Mouse (Mus musculus) hindbrain, embryonic 12.5 days (tissue): ENCODE data around the gene Megf11. TPM values are rescaled to one million over a fixed set of nuclear protein-coding genes. Genes with fewer than 3 reads are reported as not detected.
A peak's percentile ranks its signal among the peaks of the same experiment; 100 is the strongest.

Experiments used
- ATAC-seq: fragments of 200-750 bp; cut with Nextera tagmentation; 2 replicates; pipeline ENCODE4 v1.8.0; 2017; ENCODE audit warnings: moderate TSS enrichment; ENCODE audit not compliant: low FRiP score
- H3K27ac ChIP-seq: fragments of 300-500 bp; sonication (generic); 2 replicates; pipeline ENCODE4 v1.5.1; 2016; ENCODE audit warnings: mild to moderate bottlenecking
- H3K27me3 ChIP-seq: fragments of 300-500 bp; sonication (generic); 2 replicates; pipeline ENCODE4 v1.6.1; 2016; ENCODE audit warnings: mild to moderate bottlenecking
- H3K36me3 ChIP-seq: fragments of 300-500 bp; sonication (generic); 2 replicates; pipeline ENCODE4 v1.6.1; 2016; ENCODE audit warnings: mild to moderate bottlenecking
- H3K4me1 ChIP-seq: fragments of 300-500 bp; sonication (generic); 2 replicates; pipeline ENCODE4 v1.6.1; 2016
- H3K4me2 ChIP-seq: fragments of 300-500 bp; sonication (generic); replicated peaks from 2 replicates; pipeline ENCODE4 v1.6.1; 2016; ENCODE audit warnings: mild to moderate bottlenecking
- H3K4me3 ChIP-seq: fragments of 300-500 bp; sonication (generic); 2 replicates; pipeline ENCODE4 v1.5.1; 2016; ENCODE audit warnings: mild to moderate bottlenecking
- H3K9ac ChIP-seq: fragments of 300-500 bp; sonication (generic); 2 replicates; pipeline ENCODE4 v1.6.1; 2016; ENCODE audit warnings: mild to moderate bottlenecking, moderate library complexity
- H3K9me3 ChIP-seq: fragments of 300-500 bp; sonication (generic); replicated peaks from 2 replicates; pipeline ENCODE4 v1.6.1; 2016; ENCODE audit warnings: mild to moderate bottlenecking
- WGBS: fragments of 180-500 bp; shearing (Covaris S2); methylation state at CpG from one replicate; pipeline ENCODE4 v1.1.7; 2016; 5-methylcytosine and 5-hydroxymethylcytosine counted together
- polyA plus RNA-seq: library from polyadenylated mRNA; unstranded; fragments of >200 nt; fragmentation: Nextera tagmentation; extraction: Ambion mirVana; gene quantifications from 2 replicates; pipeline ENCODE4 v1.2.1, GENCODE M21; 2016

Gene Megf11
- polyA plus RNA-seq, 1 experiment from 2014 or later, result 8.0 TPM

GRCm38 (mm10) chr9:64361231-64361950 is 24.0 kb upstream of the Megf11 start:
- WGBS, result 90% methylated on average over 9 of the region's 9 CpGs
- no peak overlapping the region for H3K4me2 ChIP-seq
- H3K36me3 ChIP-seq, result no peaks in the 10 kb centered on the region
- H3K9me3 ChIP-seq, result no peaks in the 10 kb centered on the region
- H3K4me1 ChIP-seq, result no peaks in the 10 kb centered on the region; the same call in 1 of the 2 replicates
- H3K27me3 ChIP-seq, result no peaks in the 10 kb centered on the region
- no peak for ATAC-seq
- no peak overlapping the region for H3K4me3 ChIP-seq
- H3K9ac ChIP-seq, result no peak overlapping the region
- no peak overlapping the region for H3K27ac ChIP-seq

DNA sequence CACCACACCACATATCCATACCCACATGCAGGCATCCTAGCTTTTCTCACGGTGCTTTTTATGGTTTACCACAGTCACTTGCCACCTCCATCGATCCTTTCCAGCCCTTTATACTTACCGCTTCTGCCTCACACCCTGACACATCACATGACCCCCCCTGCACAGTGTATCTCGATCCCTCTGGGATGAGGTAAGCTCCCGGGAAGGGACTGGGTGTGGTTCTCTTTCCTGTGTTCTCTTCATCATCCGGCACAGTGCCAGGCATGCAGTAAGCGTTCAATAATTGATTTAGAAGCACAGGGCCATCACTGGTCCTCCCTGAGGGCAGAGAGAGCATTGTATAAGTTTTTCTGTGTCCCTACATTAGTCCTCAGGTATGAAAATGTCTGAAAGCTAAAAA is 15.6 kb upstream of the Megf11 start:
- no peak overlapping the region for H3K4me3 ChIP-seq
- no peaks in the 10 kb centered on the region for H3K36me3 ChIP-seq
- no peak overlapping the region for H3K4me2 ChIP-seq
- no peak overlapping the region for H3K27ac ChIP-seq
- no peak for ATAC-seq
- H3K4me1 ChIP-seq, result peaks cover 6% of the 10 kb centered on the region
- 69% methylated on average over 7 of the region's 7 CpGs for WGBS
- no peak overlapping the region for H3K9ac ChIP-seq
- no peaks in the 10 kb centered on the region for H3K9me3 ChIP-seq
- H3K27me3 ChIP-seq, result no peaks in the 10 kb centered on the region

GRCm38 (mm10) chr9:64371305-64371819 is 14.1 kb upstream of the Megf11 start:
- Histone ChIP-seq H3K4me3 (no peak overlapping the region), H3K36me3 (no peaks in the 10 kb centered on the region), H3K27ac (peak overlapping the region; percentile 60), H3K4me1 (peaks cover 6% of the 10 kb centered on the region), H3K27me3 (no peaks in the 10 kb centered on the region), H3K9ac (no peak overlapping the region), H3K9me3 (no peaks in the 10 kb centered on the region), H3K4me2 (no peak overlapping the region)
- peak; percentile 73 for ATAC-seq
- 38% methylated on average over 11 of the region's 11 CpGs for WGBS

DNA sequence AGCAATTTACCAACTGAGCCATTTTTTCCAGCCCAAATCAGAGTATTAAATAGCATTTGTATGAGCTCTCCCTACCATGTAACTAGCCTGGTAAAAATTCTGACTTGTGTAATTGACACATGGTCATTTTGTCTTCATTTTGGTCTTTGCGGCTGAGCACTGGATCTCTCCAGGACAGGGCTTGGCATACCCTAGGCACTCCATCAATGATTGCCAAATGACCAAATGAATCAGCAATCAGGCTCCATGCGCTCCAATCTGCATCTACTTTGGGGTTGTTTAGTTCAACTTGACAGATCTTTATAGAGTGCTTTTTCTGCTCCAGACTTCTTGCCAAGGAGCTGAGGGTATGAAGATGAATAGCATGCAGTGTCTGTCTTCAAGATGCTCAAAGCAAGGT is 9.0 kb upstream of the Megf11 start:
- no peak for ATAC-seq
- Histone ChIP-seq H3K27ac (no peak overlapping the region), H3K9ac (no peak overlapping the region), H3K4me2 (no peak overlapping the region), H3K9me3 (no peaks in the 10 kb centered on the region), H3K36me3 (no peaks in the 10 kb centered on the region), H3K4me1 (peaks cover 3% of the 10 kb centered on the region), H3K4me3 (no peak overlapping the region), H3K27me3 (no peaks in the 10 kb centered on the region)
- 90% methylated on average over 2 of the region's 2 CpGs for WGBS

DNA sequence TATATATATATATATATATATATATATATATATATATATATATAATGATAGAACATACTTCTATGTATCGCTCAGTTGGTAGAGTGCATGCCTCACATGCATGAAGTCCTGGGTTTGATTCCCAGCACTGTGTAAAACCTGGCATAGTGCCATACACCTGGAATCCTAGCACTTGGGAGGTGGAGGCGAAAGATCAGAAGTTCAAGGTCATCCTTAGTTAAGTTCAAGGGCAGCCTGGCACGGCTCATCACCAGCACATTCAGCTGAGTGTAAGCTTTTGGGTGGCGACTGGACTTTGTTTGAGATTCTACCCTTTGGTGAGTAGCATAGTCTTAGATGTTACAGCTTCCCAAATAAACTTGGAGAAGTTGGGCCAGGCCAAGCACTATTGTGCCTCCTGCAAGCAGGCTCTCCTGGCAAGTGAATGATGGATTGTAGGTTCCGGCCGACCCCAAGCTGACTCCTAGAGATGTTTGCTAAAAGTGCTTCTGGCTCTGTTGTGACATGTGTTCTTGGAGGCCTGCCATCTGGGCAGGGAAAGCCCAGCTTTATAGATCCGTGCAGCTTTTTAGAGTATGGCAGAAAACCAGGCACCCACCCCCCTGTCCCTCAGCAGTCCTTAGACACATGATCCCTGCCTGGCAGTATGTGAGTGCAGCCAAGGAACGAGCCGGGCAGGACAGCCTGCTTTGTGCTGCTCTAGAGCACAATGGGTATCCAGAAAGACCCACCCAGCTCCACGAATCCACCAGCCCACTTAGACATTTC is 2.2 kb upstream of the Megf11 start:
- H3K4me1 ChIP-seq, result peaks cover 16% of the 10 kb centered on the region
- WGBS, result 51% methylated on average over 10 of the region's 10 CpGs
- H3K4me2 ChIP-seq, result no peak overlapping the region
- ATAC-seq, result no peak
- H3K36me3 ChIP-seq, result no peaks in the 10 kb centered on the region
- H3K9ac ChIP-seq, result no peak overlapping the region
- H3K9me3 ChIP-seq, result no peaks in the 10 kb centered on the region
- H3K27me3 ChIP-seq, result peaks cover 54% of the 10 kb centered on the region
- H3K4me3 ChIP-seq, result no peak overlapping the region
- no peak overlapping the region for H3K27ac ChIP-seq

- Histone ChIP-seq H3K9me3 (no peaks in the 10 kb centered on the region; the same call in 1 of the 2 replicates), H3K27ac (no peak overlapping the region), H3K4me2 (peak overlapping the region; percentile 99), H3K27me3 (peaks cover 62% of the 10 kb centered on the region), H3K4me3 (peak overlapping the region; percentile 61), H3K36me3 (no peaks in the 10 kb centered on the region), H3K4me1 (peaks cover 21% of the 10 kb centered on the region), H3K9ac (peak overlapping the region; percentile 68)
- WGBS, result 1% methylated on average over 45 of the region's 45 CpGs
- ATAC-seq, result no peak
These were observed 1.2 kb downstream of the Megf11 start for GRCm38 (mm10) chr9:64386466-64387211.

DNA sequence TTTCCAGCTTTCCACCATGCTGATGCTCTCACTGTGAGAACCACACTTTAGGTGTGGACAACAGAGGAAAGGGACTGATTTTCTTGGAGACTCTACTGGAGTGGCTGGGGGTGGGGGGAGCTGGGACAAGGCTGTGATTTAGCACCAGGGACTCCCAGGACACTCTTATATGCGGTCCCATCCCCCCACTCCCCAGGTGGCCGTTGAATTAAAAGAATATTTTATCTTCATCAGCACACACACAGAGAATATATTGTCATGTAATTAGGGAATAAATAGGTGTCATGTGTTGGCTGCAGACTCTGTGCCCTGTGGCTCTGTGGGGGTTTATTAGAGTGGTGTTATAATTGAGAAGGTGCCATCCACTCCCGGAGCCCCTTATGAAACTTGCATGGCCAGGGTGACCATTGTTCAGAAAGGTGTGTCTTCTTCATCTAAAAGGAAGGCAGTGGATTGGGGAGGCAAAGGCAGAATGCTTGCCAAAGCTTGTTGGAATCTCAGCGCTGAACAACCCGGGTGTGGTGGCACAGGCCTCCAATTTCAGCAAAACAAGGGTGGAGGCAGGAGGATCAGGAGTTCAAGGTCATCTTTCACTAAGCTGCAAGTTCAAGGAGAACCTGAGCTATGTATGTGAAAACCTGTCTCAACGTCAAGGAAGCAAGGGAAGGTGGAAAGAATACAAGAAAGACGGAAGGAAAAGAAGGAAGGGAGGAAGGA is 4.3 kb downstream of the Megf11 start:
- 68% methylated on average over 7 of the region's 7 CpGs for WGBS
- ATAC-seq, result no peak
- peaks cover 38% of the 10 kb centered on the region for H3K27me3 ChIP-seq

DNA sequence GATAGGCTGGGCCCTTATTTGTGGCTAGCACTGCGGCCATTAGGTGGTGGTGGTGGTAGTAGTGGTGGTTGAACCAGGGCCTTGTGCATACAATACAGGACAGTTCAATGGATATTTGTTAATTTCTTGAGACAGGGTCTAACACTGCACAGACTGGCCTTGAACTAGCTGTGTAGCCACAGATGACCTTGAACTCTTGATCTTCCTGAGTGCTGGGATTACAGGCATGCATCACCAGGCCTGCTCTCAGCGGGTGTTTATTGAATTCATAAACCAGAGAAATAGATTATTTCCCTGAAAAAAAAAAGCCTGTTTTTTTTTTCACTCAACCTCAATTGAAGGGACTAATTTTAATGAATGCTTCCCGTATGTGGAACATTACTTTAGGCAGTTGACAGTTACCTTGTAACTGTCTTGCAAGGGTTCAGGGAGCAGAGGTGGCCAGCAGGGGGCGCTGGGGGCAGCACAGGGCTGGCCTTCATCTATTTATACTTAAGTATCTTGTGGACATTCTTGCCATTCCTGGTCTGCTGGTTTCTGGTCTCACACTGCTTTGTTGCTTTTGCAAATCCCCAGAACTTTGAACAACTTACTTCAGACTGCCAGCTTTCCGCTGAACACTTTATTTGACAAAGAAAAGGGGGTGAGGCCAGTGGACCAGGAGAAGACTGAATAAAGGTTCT is 8.6 kb downstream of the Megf11 start:
- no peak overlapping the region for H3K9ac ChIP-seq
- H3K27me3 ChIP-seq, result peaks cover 5% of the 10 kb centered on the region; the same call in 1 of the 2 replicates
- H3K36me3 ChIP-seq, result no peaks in the 10 kb centered on the region
- no peak overlapping the region for H3K27ac ChIP-seq
- H3K9me3 ChIP-seq, result no peaks in the 10 kb centered on the region
- 46% methylated on average over 5 of the region's 5 CpGs for WGBS
- H3K4me2 ChIP-seq, result no peak overlapping the region
- H3K4me1 ChIP-seq, result peaks cover 24% of the 10 kb centered on the region
- no peak for ATAC-seq
- H3K4me3 ChIP-seq, result no peak overlapping the region

More for the DNA sequence above, 4.3 kb downstream of the Megf11 start:
- no peak overlapping the region for H3K9ac ChIP-seq
- H3K4me2 ChIP-seq, result no peak overlapping the region
- H3K4me3 ChIP-seq, result no peak overlapping the region
- no peaks in the 10 kb centered on the region for H3K36me3 ChIP-seq
- no peaks in the 10 kb centered on the region; the same call in 1 of the 2 replicates for H3K9me3 ChIP-seq
- H3K4me1 ChIP-seq, result peaks cover 27% of the 10 kb centered on the region
- no peak overlapping the region for H3K27ac ChIP-seq

DNA sequence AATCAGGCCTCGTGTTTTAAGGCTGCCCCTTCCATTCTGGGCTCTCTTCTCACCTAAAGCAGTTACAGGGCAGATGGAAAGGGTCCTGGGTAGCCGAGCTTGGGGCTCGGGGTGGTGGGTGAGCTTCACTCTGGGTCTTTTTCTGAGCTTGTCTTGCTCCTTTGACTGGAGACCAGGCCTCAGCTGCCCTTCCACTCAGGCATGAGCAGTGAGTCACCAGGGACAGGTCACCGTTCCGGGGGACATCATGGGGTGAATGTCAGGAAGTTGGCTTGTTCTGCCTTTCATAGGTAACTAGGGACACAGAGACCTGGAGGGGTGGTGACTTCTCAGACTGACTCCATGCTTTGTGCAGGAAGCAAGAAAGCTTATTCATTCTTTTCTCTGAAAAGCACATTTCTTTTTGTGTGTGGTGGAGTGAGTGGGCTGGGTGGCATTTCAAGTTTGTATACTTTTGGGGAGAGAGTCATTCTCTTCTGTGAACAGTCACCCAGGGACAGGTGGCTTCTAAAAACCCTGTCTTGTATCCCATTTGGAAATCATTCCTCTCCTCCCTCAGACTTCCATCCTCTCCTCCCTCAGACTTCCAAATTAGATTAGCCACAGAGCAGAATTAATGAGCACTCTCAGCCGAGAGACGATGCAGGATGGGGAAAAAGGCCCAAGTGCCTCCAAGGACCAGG is 10.0 kb downstream of the Megf11 start:
- no peak overlapping the region for H3K9ac ChIP-seq
- H3K4me2 ChIP-seq, result no peak overlapping the region
- no peaks in the 10 kb centered on the region for H3K36me3 ChIP-seq
- ATAC-seq, result no peak
- H3K4me3 ChIP-seq, result no peak overlapping the region
- peaks cover 23% of the 10 kb centered on the region for H3K4me1 ChIP-seq
- no peaks in the 10 kb centered on the region for H3K9me3 ChIP-seq
- peaks cover 5% of the 10 kb centered on the region; the same call in 1 of the 2 replicates for H3K27me3 ChIP-seq
- 70% methylated on average over 7 of the region's 7 CpGs for WGBS
- no peak overlapping the region for H3K27ac ChIP-seq

DNA sequence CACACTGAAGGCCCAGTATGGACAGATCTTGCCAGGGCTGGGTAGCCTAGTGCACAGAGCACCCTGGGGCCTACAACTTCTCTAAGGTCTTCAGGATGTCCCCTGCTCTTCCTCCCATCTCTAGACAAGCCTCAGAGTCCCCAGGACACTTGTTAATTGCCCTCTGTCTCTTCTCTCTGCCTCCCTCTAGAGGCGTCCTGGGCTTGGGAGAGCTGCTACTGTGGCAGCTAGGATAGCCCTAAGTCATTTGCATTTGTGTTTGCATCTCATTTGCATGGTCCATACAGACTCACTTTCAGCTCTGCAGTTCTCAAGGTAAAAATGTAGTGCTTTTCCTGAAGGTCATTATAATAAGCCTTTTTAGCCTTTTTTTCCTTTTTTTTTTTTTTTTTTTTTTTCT is 11.7 kb downstream of the Megf11 start:
- peak; percentile 36; the same call in 1 of the 2 replicates for ATAC-seq
- WGBS, result 6% methylated on average over 1 of the region's 1 CpGs
- no peaks in the 10 kb centered on the region for H3K9me3 ChIP-seq
- H3K4me3 ChIP-seq, result no peak overlapping the region
- peaks cover 24% of the 10 kb centered on the region for H3K4me1 ChIP-seq
- H3K27me3 ChIP-seq, result peaks cover 5% of the 10 kb centered on the region; the same call in 1 of the 2 replicates
- H3K4me2 ChIP-seq, result no peak overlapping the region
- no peaks in the 10 kb centered on the region for H3K36me3 ChIP-seq
- no peak overlapping the region for H3K27ac ChIP-seq
- H3K9ac ChIP-seq, result no peak overlapping the region

DNA sequence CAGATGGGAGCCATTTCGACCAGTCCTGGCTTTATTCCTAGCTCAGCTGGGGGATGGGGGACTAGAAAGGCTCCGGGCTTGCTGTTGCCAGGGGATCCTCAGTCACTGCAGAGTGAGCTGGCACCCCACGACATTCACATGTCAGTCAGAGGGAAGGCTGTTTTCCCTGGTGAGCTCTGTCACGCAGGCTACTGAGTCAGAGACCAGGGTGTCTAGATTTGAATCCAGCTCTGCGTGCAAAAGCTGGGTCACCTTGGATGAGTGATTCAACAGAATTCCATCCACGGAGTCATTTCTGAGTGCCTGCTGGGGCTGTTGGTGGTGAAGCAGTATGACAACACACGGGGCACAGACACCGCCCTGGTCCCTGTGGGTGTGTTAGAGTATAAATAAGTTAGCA is 13.7 kb downstream of the Megf11 start:
- Histone ChIP-seq H3K9me3 (no peaks in the 10 kb centered on the region), H3K27ac (no peak overlapping the region), H3K4me3 (no peak overlapping the region), H3K27me3 (peaks cover 5% of the 10 kb centered on the region; the same call in 1 of the 2 replicates), H3K4me1 (peaks cover 24% of the 10 kb centered on the region), H3K9ac (no peak overlapping the region), H3K36me3 (no peaks in the 10 kb centered on the region), H3K4me2 (no peak overlapping the region)
- WGBS, result 68% methylated on average over 8 of the region's 8 CpGs
- no peak for ATAC-seq
